Mouse (Mus musculus) midbrain, embryonic 12.5 days (tissue): ENCODE measurements around the gene Il6ra. TPM values are rescaled to one million over a fixed set of nuclear protein-coding genes. Genes with fewer than 3 reads are reported as not detected.

Experiments
- polyA plus RNA-seq: library from polyadenylated mRNA; unstranded; fragments of >200 nt; fragmentation: Nextera tagmentation; extraction: Ambion mirVana; gene quantifications from 2 replicates; pipeline ENCODE4 v1.2.1, GENCODE M21; 2016

Gene Il6ra
- polyA plus RNA-seq, 1 experiment from 2014 or later = 0.83 TPM

Other genes with a start within 250 kb of the Il6ra start
- gene Adar, start 198.2 kb downstream of the Il6ra start, polyA plus RNA-seq = 23.0 and 24.0 TPM in 2 replicates
- 24.7 and 26.2 TPM in 2 replicates for gene Chrnb2, start 148.6 kb downstream of the Il6ra start, polyA plus RNA-seq
- gene Ube2q1, start 139.6 kb downstream of the Il6ra start, polyA plus RNA-seq = 18.5 and 21.6 TPM in 2 replicates
- 2.5 and 2.6 TPM in 2 replicates for gene She, start 81.8 kb downstream of the Il6ra start, polyA plus RNA-seq
- 16.5 and 17.3 TPM in 2 replicates for gene Atp8b2, start 50.3 kb upstream of the Il6ra start, polyA plus RNA-seq
- 149 and 150 TPM in 2 replicates for gene Hax1, start 85.6 kb upstream of the Il6ra start, polyA plus RNA-seq
- gene 4933434E20Rik, start 138.4 kb upstream of the Il6ra start, polyA plus RNA-seq = 185 and 204 TPM in 2 replicates
- gene Ubap2l, start 139.4 kb upstream of the Il6ra start, polyA plus RNA-seq = 207 and 222 TPM in 2 replicates
- 454 and 459 TPM in 2 replicates for gene Tpm3, start 159.5 kb upstream of the Il6ra start, polyA plus RNA-seq
- 0.54 and 0.57 TPM in 2 replicates for gene Nup210l, start 190.9 kb upstream of the Il6ra start, polyA plus RNA-seq